In genomic region chr11:88291245-88291644, GRCm38 (mm10) we compare ENCODE assay signal across 29 mouse cellular contexts. TPM values are rescaled to one million over a fixed set of nuclear protein-coding genes. Genes with fewer than 3 reads are reported as not detected.
A peak's percentile ranks its signal among the peaks of the same experiment; 100 is the strongest.
DNase-seq lines count a peak whose midpoint lies in the region; ATAC-seq and TF ChIP-seq lines count a peak whose summit lies in the region.
"Had no signal": no experiment of that assay in that cellular context is flagged by ENCODE, and none has a peak within 500 bp of the region (broad histone marks: within the 10 kb centered on the region; RNA-seq: fewer than 3 reads in every experiment).

No protein-coding gene starts in this region.

- H3K4me1 ChIP-seq in heart, embryonic 10.5 days = peaks cover 57% of the 10 kb centered on the region
- H3K4me1 ChIP-seq in heart, embryonic 12.5 days (replicated peaks) = peaks cover 45% of the 10 kb centered on the region
- H3K4me1 ChIP-seq in hindbrain, embryonic 12.5 days = peaks cover 51% of the 10 kb centered on the region
- H3K4me1 ChIP-seq in hindbrain, embryonic 11.5 days (replicated peaks; ENCODE audit: control insufficient read depth, insufficient read depth, low read length) = peaks cover 13% of the 10 kb centered on the region
- peaks cover 68% of the 10 kb centered on the region for H3K4me1 ChIP-seq in midbrain, embryonic 10.5 days
- no peaks in the 10 kb centered on the region; the same call in 1 of the 2 replicates for H3K4me1 ChIP-seq in midbrain, postnatal 0 days (ENCODE audit: insufficient read depth, low read length)

- H3K4me2 ChIP-seq in heart, embryonic 12.5 days = no peak overlapping the region
- no peak overlapping the region for H3K4me2 ChIP-seq in hindbrain, embryonic 12.5 days (replicated peaks)
- no peak overlapping the region for H3K4me2 ChIP-seq in hindbrain, embryonic 11.5 days (replicated peaks; ENCODE audit: low read depth, low read length)
- no peak overlapping the region for H3K4me2 ChIP-seq in midbrain, postnatal 0 days (ENCODE audit: low read depth, low read length, poor library complexity, severe bottlenecking)
- H3K4me2 ChIP-seq: embryonic facial prominence, embryonic 12.5 days; embryonic facial prominence, embryonic 15.5 days; heart, embryonic 11.5 days; intestine, embryonic 15.5 days had no signal

- H3K9me3 ChIP-seq in heart, embryonic 10.5 days = no peaks in the 10 kb centered on the region
- no peaks in the 10 kb centered on the region for H3K9me3 ChIP-seq in heart, embryonic 12.5 days (replicated peaks)
- no peaks in the 10 kb centered on the region for H3K9me3 ChIP-seq in hindbrain, embryonic 12.5 days (replicated peaks)
- H3K9me3 ChIP-seq in hindbrain, embryonic 11.5 days (ENCODE audit: control insufficient read depth, low read length) = no peaks in the 10 kb centered on the region
- H3K9me3 ChIP-seq in midbrain, embryonic 10.5 days (replicated peaks) = no peaks in the 10 kb centered on the region
- H3K9me3 ChIP-seq in midbrain, postnatal 0 days (ENCODE audit: low read length) = no peaks in the 10 kb centered on the region
- H3K9me3 ChIP-seq: embryonic facial prominence, embryonic 12.5 days; embryonic facial prominence, embryonic 15.5 days; G1E; intestine, embryonic 15.5 days had no signal

- no peak overlapping the region for H3K4me3 ChIP-seq in heart, embryonic 10.5 days
- H3K4me3 ChIP-seq in heart, embryonic 12.5 days = no peak overlapping the region
- H3K4me3 ChIP-seq in hindbrain, embryonic 12.5 days = no peak overlapping the region
- no peak overlapping the region for H3K4me3 ChIP-seq in hindbrain, embryonic 11.5 days (ENCODE audit: low read depth, low read length)
- H3K4me3 ChIP-seq in midbrain, embryonic 10.5 days = no peak overlapping the region
- no peak overlapping the region for H3K4me3 ChIP-seq in midbrain, postnatal 0 days (ENCODE audit: low read depth, low read length)
- H3K4me3 ChIP-seq: embryonic facial prominence, embryonic 12.5 days; embryonic facial prominence, embryonic 15.5 days; gastrocnemius, adult 2 months; intestine, embryonic 15.5 days had no signal

- no peak for ATAC-seq in heart, embryonic 12.5 days (ENCODE audit: insufficient number of reproducible peaks, low FRiP score)
- ATAC-seq in hindbrain, embryonic 12.5 days (ENCODE audit: low FRiP score) = no peak
- no peak for ATAC-seq in hindbrain, embryonic 11.5 days (ENCODE audit: low FRiP score)
- ATAC-seq in midbrain, postnatal 0 days (ENCODE audit: low FRiP score) = no peak
- ATAC-seq: forebrain, embryonic 14.5 days; hindbrain, embryonic 16.5 days; intestine, embryonic 15.5 days; Patski had no signal

- no peak overlapping the region; the same call in 1 of the 2 replicates for H3K9ac ChIP-seq in heart, embryonic 12.5 days
- no peak overlapping the region for H3K9ac ChIP-seq in hindbrain, embryonic 12.5 days
- H3K9ac ChIP-seq in hindbrain, embryonic 11.5 days (ENCODE audit: low read depth, low read length) = no peak overlapping the region
- no peak overlapping the region for H3K9ac ChIP-seq in midbrain, postnatal 0 days (replicated peaks; ENCODE audit: low read length, poor library complexity, severe bottlenecking)
- H3K9ac ChIP-seq: embryonic facial prominence, embryonic 12.5 days; embryonic facial prominence, embryonic 15.5 days; forebrain, postnatal 0 days; intestine, embryonic 15.5 days had no signal

- 31% methylated on average over 4 of the region's 4 CpGs for WGBS in heart, embryonic 10.5 days
- 35% methylated on average over 4 of the region's 4 CpGs for WGBS in heart, embryonic 12.5 days
- WGBS in hindbrain, embryonic 12.5 days = 58% methylated on average over 4 of the region's 4 CpGs
- 67% methylated on average over 4 of the region's 4 CpGs for WGBS in hindbrain, embryonic 11.5 days
- WGBS in midbrain, embryonic 10.5 days = 70% methylated on average over 4 of the region's 4 CpGs
- WGBS in midbrain, postnatal 0 days = 66% methylated on average over 4 of the region's 4 CpGs

- no peaks in the 10 kb centered on the region for H3K27me3 ChIP-seq in heart, embryonic 10.5 days (ENCODE audit: insufficient read depth, poor library complexity, severe bottlenecking)
- H3K27me3 ChIP-seq in heart, embryonic 12.5 days (replicated peaks) = no peaks in the 10 kb centered on the region
- H3K27me3 ChIP-seq in hindbrain, embryonic 12.5 days = no peaks in the 10 kb centered on the region
- H3K27me3 ChIP-seq in hindbrain, embryonic 11.5 days (ENCODE audit: control insufficient read depth, insufficient read depth, low read length) = no peaks in the 10 kb centered on the region; the same call in 1 of the 2 replicates
- H3K27me3 ChIP-seq in midbrain, embryonic 10.5 days (ENCODE audit: low read depth, poor library complexity, severe bottlenecking) = peaks cover 43% of the 10 kb centered on the region
- H3K27me3 ChIP-seq in midbrain, postnatal 0 days (ENCODE audit: insufficient read depth, low read length) = no peaks in the 10 kb centered on the region
- H3K27me3 ChIP-seq: CH12.LX; embryonic facial prominence, embryonic 12.5 days; intestine, embryonic 15.5 days; Patski had no signal

- no peaks in the 10 kb centered on the region for H3K36me3 ChIP-seq in heart, embryonic 10.5 days
- H3K36me3 ChIP-seq in heart, embryonic 12.5 days = no peaks in the 10 kb centered on the region
- no peaks in the 10 kb centered on the region for H3K36me3 ChIP-seq in hindbrain, embryonic 12.5 days
- no peaks in the 10 kb centered on the region for H3K36me3 ChIP-seq in hindbrain, embryonic 11.5 days (ENCODE audit: control insufficient read depth, insufficient read depth, low read length)
- no peaks in the 10 kb centered on the region for H3K36me3 ChIP-seq in midbrain, embryonic 10.5 days
- H3K36me3 ChIP-seq in midbrain, postnatal 0 days (ENCODE audit: insufficient read depth, low read length) = no peaks in the 10 kb centered on the region
- H3K36me3 ChIP-seq: embryonic facial prominence, embryonic 12.5 days; embryonic facial prominence, embryonic 15.5 days; G1E; intestine, embryonic 15.5 days had no signal

- DNase-seq in heart, embryonic 10.5 days (ENCODE audit: low spot score) = no peak
- no peak for DNase-seq in hindbrain, embryonic 11.5 days (ENCODE audit: low spot score)
- DNase-seq in midbrain, embryonic 10.5 days (ENCODE audit: low spot score) = no peak
- DNase-seq in midbrain, postnatal 0 days (ENCODE audit: low spot score) = no peak
- DNase-seq in left cerebral cortex, adult 18-20 months (ENCODE audit: low spot score in 2 of 2) = no peak
- DNase-seq: B cell, adult 2 months; gastrocnemius, adult 2 months had no signal

- peak overlapping the region; percentile 16; the same call in 1 of the 2 replicates for H3K27ac ChIP-seq in heart, embryonic 10.5 days
- no peak overlapping the region for H3K27ac ChIP-seq in heart, embryonic 12.5 days (ENCODE audit: poor library complexity, severe bottlenecking)
- H3K27ac ChIP-seq in hindbrain, embryonic 12.5 days = 0 out of 2 replicates have a peak overlapping the region, but pooled peaks have one; percentile 23
- no peak overlapping the region for H3K27ac ChIP-seq in hindbrain, embryonic 11.5 days (ENCODE audit: low read depth, low read length)
- H3K27ac ChIP-seq in midbrain, embryonic 10.5 days (replicated peaks) = peak overlapping the region; percentile 87
- H3K27ac ChIP-seq in midbrain, postnatal 0 days (ENCODE audit: low read depth, low read length) = no peak overlapping the region
- H3K27ac ChIP-seq: embryonic facial prominence, embryonic 12.5 days; embryonic facial prominence, embryonic 15.5 days; gastrocnemius, adult 2 months; intestine, embryonic 15.5 days had no signal

- no peak for TF ChIP-seq CTCF in midbrain, postnatal 0 days (IDR thresholded peaks at IDR 0.05)

RNA-seq across cellular contexts. Expression of gene Ccdc182, which starts 2.6 kb away (rescaled TPM):
- 0.18 TPM in 1 of 2 replicates, not detected in the other for polyA plus RNA-seq in heart, embryonic 10.5 days (2016; fragmentation: Nextera tagmentation; extraction: Ambion mirVana)
- 0.26 TPM in 1 of 2 replicates, not detected in the other for polyA plus RNA-seq in heart, embryonic 12.5 days (2016; fragmentation: Nextera tagmentation; extraction: Ambion mirVana)
- 3.8 and 4.3 TPM in 2 replicates for polyA plus RNA-seq in hindbrain, embryonic 12.5 days (2016; fragmentation: Nextera tagmentation; extraction: Ambion mirVana)
- 9.8 and 10.0 TPM in 2 replicates for polyA plus RNA-seq in hindbrain, embryonic 11.5 days (2014; fragmentation: Nextera tagmentation; extraction: Ambion mirVana)
- 4.7 and 6.0 TPM in 2 replicates for polyA plus RNA-seq in midbrain, embryonic 10.5 days (2016; fragmentation: Nextera tagmentation; extraction: Ambion mirVana)
- total RNA-seq in midbrain, postnatal 0 days (2014; rRNA removed) = not detected in 2 replicates
- 0.12 TPM in 1 of 2 replicates, not detected in the other for polyA plus RNA-seq in midbrain, postnatal 0 days (2015; fragmentation: Nextera tagmentation; extraction: Ambion mirVana)
- total RNA-seq in left cerebral cortex, adult 18-20 months (2021) = not detected
- total RNA-seq: adrenal gland, adult 18-20 months; adrenal gland, postnatal 10 days; adrenal gland, postnatal 36 days; CH12.LX; forebrain, postnatal 0 days; G1E; gastrocnemius, adult 2 months; gastrocnemius, postnatal 14 days; gastrocnemius, postnatal 4 days; heart, adult 18-20 months; heart, postnatal 25 days; hematopoietic stem cell, adult 5-6 weeks had no signal
- polyA plus RNA-seq: embryonic facial prominence, embryonic 15.5 days; forebrain, postnatal 0 days; frontal cortex, adult 2 months; G1E; heart, embryonic 11.5 days; heart, embryonic 16.5 days; intestine, embryonic 15.5 days; Patski had no signal

Comparison
In these comparisons a context has a peak if more than half of its experiments do, and no peak if none do; other contexts are left out.
1. H3K27ac ChIP-seq: peak in heart, embryonic 10.5 days (single experiment), hindbrain, embryonic 12.5 days (single experiment) and midbrain, embryonic 10.5 days (single experiment); none in heart, embryonic 12.5 days (single experiment), hindbrain, embryonic 11.5 days (single experiment) and midbrain, postnatal 0 days (single experiment).